Mouse (Mus musculus): ENCODE measurements at regions not wholly inside any gene's neighbourhood (a gene's known extent, or its start where the extent isn't known, plus 50 kb on each side); places are given as distances from the start of the nearest gene placed in this dataset.

GRCm38 (mm10) chr7:133223948-133224652, 99.9 kb upstream of the Ctbp2 start:
- 76% methylated on average over 19 of the region's 19 CpGs for WGBS (ENCODE audit: insufficient replicate concordance)
- no peaks in the 10 kb centered on the region for H3K36me3 ChIP-seq (replicated peaks)
- no peaks in the 10 kb centered on the region for H3K4me1 ChIP-seq (replicated peaks)
- no peak overlapping the region for H3K4me3 ChIP-seq (replicated peaks)
- ATAC-seq (ENCODE audit: insufficient read depth) = no peak
- no peaks in the 10 kb centered on the region for H3K9me3 ChIP-seq (replicated peaks)
- H3K27ac ChIP-seq (replicated peaks) = no peak overlapping the region
- H3K27me3 ChIP-seq = no peaks in the 10 kb centered on the region
- no peak overlapping the region for H3K4me2 ChIP-seq
- no peak overlapping the region for H3K9ac ChIP-seq

- Histone ChIP-seq H3K4me2 (no peak overlapping the region), H3K9ac (no peak overlapping the region), H3K9me3 (replicated peaks) (no peaks in the 10 kb centered on the region), H3K4me3 (replicated peaks) (no peak overlapping the region), H3K36me3 (replicated peaks) (no peaks in the 10 kb centered on the region), H3K4me1 (replicated peaks) (no peaks in the 10 kb centered on the region), H3K27ac (replicated peaks) (no peak overlapping the region), H3K27me3 (no peaks in the 10 kb centered on the region)
- 45% methylated on average over 4 of the region's 4 CpGs for WGBS (ENCODE audit: insufficient replicate concordance)
- no peak for ATAC-seq (ENCODE audit: insufficient read depth)
These were observed 88.2 kb upstream of the Ctbp2 start for GRCm38 (mm10) chr7:133212328-133212727.

GRCm38 (mm10) chr7:133205704-133206103, 81.5 kb upstream of the Ctbp2 start:
- no peak for ATAC-seq (ENCODE audit: insufficient read depth)
- H3K4me2 ChIP-seq = no peak overlapping the region

GRCm38 (mm10) chr7:133204485-133204884, 80.3 kb upstream of the Ctbp2 start:
- H3K9ac ChIP-seq = no peak overlapping the region
- no peak overlapping the region for H3K4me3 ChIP-seq (replicated peaks)
- H3K9me3 ChIP-seq (replicated peaks) = no peaks in the 10 kb centered on the region
- H3K27me3 ChIP-seq = no peaks in the 10 kb centered on the region
- H3K4me1 ChIP-seq (replicated peaks) = no peaks in the 10 kb centered on the region
- no peak overlapping the region for H3K27ac ChIP-seq (replicated peaks)
- no peaks in the 10 kb centered on the region for H3K36me3 ChIP-seq (replicated peaks)
- WGBS (ENCODE audit: insufficient replicate concordance) = 76% methylated on average over 1 of the region's 1 CpGs
- H3K4me2 ChIP-seq = no peak overlapping the region
- no peak for ATAC-seq (ENCODE audit: insufficient read depth)

More at GRCm38 (mm10) chr7:133205704-133206103, 81.5 kb upstream of the Ctbp2 start:
- Histone ChIP-seq H3K4me3 (replicated peaks) (no peak overlapping the region), H3K36me3 (replicated peaks) (no peaks in the 10 kb centered on the region), H3K27ac (replicated peaks) (no peak overlapping the region), H3K27me3 (no peaks in the 10 kb centered on the region), H3K9ac (no peak overlapping the region), H3K9me3 (replicated peaks) (no peaks in the 10 kb centered on the region), H3K4me1 (replicated peaks) (no peaks in the 10 kb centered on the region)
- 9% methylated on average over 7 of the region's 7 CpGs for WGBS (ENCODE audit: insufficient replicate concordance)

- ATAC-seq (ENCODE audit: insufficient read depth) = no peak
- WGBS (ENCODE audit: insufficient replicate concordance) = 72% methylated on average over 7 of the region's 7 CpGs
- no peaks in the 10 kb centered on the region for H3K4me1 ChIP-seq (replicated peaks)
These were observed 79.8 kb upstream of the Ctbp2 start for GRCm38 (mm10) chr7:133203933-133204332.

GRCm38 (mm10) chr7:133202092-133202880, 78.1 kb upstream of the Ctbp2 start:
- ATAC-seq (ENCODE audit: insufficient read depth) = no peak
- Histone ChIP-seq H3K9me3 (replicated peaks) (no peaks in the 10 kb centered on the region), H3K27me3 (no peaks in the 10 kb centered on the region), H3K36me3 (replicated peaks) (no peaks in the 10 kb centered on the region), H3K27ac (replicated peaks) (no peak overlapping the region), H3K4me1 (replicated peaks) (no peaks in the 10 kb centered on the region), H3K9ac (no peak overlapping the region), H3K4me2 (no peak overlapping the region), H3K4me3 (replicated peaks) (no peak overlapping the region)
- 51% methylated on average over 13 of the region's 13 CpGs for WGBS (ENCODE audit: insufficient replicate concordance)

More at GRCm38 (mm10) chr7:133203933-133204332, 79.8 kb upstream of the Ctbp2 start:
- Histone ChIP-seq H3K27ac (replicated peaks) (no peak overlapping the region), H3K9me3 (replicated peaks) (no peaks in the 10 kb centered on the region), H3K4me3 (replicated peaks) (no peak overlapping the region), H3K9ac (no peak overlapping the region), H3K36me3 (replicated peaks) (no peaks in the 10 kb centered on the region), H3K4me2 (no peak overlapping the region), H3K27me3 (no peaks in the 10 kb centered on the region)

GRCm38 (mm10) chr7:133199046-133199445, 74.9 kb upstream of the Ctbp2 start:
- Histone ChIP-seq H3K27me3 (no peaks in the 10 kb centered on the region), H3K4me3 (replicated peaks) (no peak overlapping the region), H3K4me1 (replicated peaks) (no peaks in the 10 kb centered on the region), H3K4me2 (no peak overlapping the region), H3K9ac (no peak overlapping the region), H3K36me3 (replicated peaks) (no peaks in the 10 kb centered on the region), H3K9me3 (replicated peaks) (no peaks in the 10 kb centered on the region), H3K27ac (replicated peaks) (no peak overlapping the region)
- WGBS (ENCODE audit: insufficient replicate concordance) = 39% methylated on average over 4 of the region's 4 CpGs
- no peak for ATAC-seq (ENCODE audit: insufficient read depth)

- Histone ChIP-seq H3K27ac (replicated peaks) (no peak overlapping the region), H3K9ac (no peak overlapping the region), H3K4me3 (replicated peaks) (no peak overlapping the region), H3K27me3 (no peaks in the 10 kb centered on the region; the same call in 1 of the 2 replicates), H3K4me1 (replicated peaks) (0 out of 2 replicates have a peak, but pooled peaks cover 3% of the 10 kb centered on the region), H3K9me3 (replicated peaks) (no peaks in the 10 kb centered on the region), H3K4me2 (no peak overlapping the region), H3K36me3 (replicated peaks) (no peaks in the 10 kb centered on the region)
- WGBS (ENCODE audit: insufficient replicate concordance) = 47% methylated on average over 7 of the region's 7 CpGs
- ATAC-seq (ENCODE audit: insufficient read depth) = no peak
These were observed 65.8 kb upstream of the Ctbp2 start for GRCm38 (mm10) chr7:133189880-133190462.

- no peak overlapping the region for H3K9ac ChIP-seq
These were observed 61.9 kb upstream of the Ctbp2 start for GRCm38 (mm10) chr7:133185931-133186601.

GRCm38 (mm10) chr7:133184905-133185594, 60.9 kb upstream of the Ctbp2 start:
- Histone ChIP-seq H3K4me2 (no peak overlapping the region), H3K27ac (replicated peaks) (no peak overlapping the region), H3K27me3 (no peaks in the 10 kb centered on the region), H3K9ac (no peak overlapping the region), H3K4me1 (replicated peaks) (0 out of 2 replicates have a peak, but pooled peaks cover 3% of the 10 kb centered on the region), H3K36me3 (replicated peaks) (no peaks in the 10 kb centered on the region), H3K4me3 (replicated peaks) (no peak overlapping the region), H3K9me3 (replicated peaks) (no peaks in the 10 kb centered on the region)
- no peak for ATAC-seq (ENCODE audit: insufficient read depth)
- whole genome bisulfite sequencing (ENCODE audit: insufficient replicate concordance) = 44% methylated on average over 16 of the region's 16 CpGs

More at GRCm38 (mm10) chr7:133185931-133186601, 61.9 kb upstream of the Ctbp2 start:
- Histone ChIP-seq H3K4me2 (peak overlapping the region; percentile 43), H3K9me3 (replicated peaks) (no peaks in the 10 kb centered on the region), H3K4me3 (replicated peaks) (no peak overlapping the region), H3K4me1 (replicated peaks) (0 out of 2 replicates have a peak, but pooled peaks cover 3% of the 10 kb centered on the region), H3K36me3 (replicated peaks) (no peaks in the 10 kb centered on the region), H3K27ac (replicated peaks) (no peak overlapping the region), H3K27me3 (no peaks in the 10 kb centered on the region)
- ATAC-seq (ENCODE audit: insufficient read depth) = peak; percentile 42; the same call in 1 of the 2 replicates
- WGBS (ENCODE audit: insufficient replicate concordance) = 16% methylated on average over 12 of the region's 12 CpGs

Data from liver, embryonic 15.5 days (tissue).